Mouse (Mus musculus): ENCODE measurements around the gene Il5ra.

DNA sequence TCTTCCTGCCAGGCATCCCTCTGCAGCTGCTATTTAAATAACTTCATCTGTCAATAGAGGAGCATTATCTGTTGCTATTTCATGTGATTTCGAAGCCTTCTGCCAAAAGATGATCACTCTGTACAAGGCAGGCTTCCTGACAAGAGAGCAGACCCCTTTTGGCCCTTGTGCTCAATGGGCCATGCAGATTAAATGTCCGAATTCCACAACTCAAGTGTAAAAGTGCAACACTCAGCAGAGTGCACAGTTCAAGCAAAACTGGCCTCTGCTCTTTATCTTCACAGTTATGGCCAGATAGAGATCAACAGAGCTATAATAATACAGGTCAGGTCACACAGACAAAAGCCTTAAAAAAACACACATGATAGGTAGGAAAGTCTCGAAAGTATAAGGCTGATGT, 46.9 kb downstream of the Il5ra start:
- TF ChIP-seq POLR2A (IDR thresholded peaks at IDR 0.05; ENCODE audit: low read depth, low read length), result no peak
- no peak for TF ChIP-seq CTCF (IDR thresholded peaks at IDR 0.05; ENCODE audit: extremely low read depth, insufficient read depth, insufficient read length, insufficient replicate concordance)

Measured in spleen, adult 2 months (tissue).